Mouse (Mus musculus) B cell, adult 2 months (primary cell): Measurements from ENCODE around the gene Ncam2.
"Not testable (repeated sequence)": the region's sequence is repeated elsewhere in the genome, so short reads cannot be mapped to it uniquely, and the experiment has no call there.

Experiments
- DNase-seq, 2 experiments: peaks; one replicate each; pipeline ENCODE4 v3.0.0; 2022

Gene Ncam2

DNA sequence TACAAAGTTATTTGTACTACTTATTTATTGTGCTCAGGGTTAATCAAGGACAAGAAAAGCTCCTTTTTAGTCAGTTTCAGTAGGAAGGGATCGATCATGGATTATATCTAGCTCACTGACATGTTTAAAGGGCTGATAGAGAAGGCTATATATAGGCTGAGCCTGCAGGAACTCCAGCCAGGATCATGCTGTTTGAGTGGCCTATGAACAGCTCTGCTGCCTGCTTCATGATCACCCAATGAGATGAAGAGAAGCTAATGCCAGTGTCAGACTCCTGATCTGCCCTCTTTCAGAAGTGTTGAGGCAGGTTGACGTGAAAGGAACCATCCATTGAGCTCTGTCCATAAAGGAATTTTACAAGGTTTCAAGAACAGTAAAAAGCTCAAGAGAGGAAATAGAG is 103.3 kb downstream of the Ncam2 start:
- no peak for DNase-seq

DNA sequence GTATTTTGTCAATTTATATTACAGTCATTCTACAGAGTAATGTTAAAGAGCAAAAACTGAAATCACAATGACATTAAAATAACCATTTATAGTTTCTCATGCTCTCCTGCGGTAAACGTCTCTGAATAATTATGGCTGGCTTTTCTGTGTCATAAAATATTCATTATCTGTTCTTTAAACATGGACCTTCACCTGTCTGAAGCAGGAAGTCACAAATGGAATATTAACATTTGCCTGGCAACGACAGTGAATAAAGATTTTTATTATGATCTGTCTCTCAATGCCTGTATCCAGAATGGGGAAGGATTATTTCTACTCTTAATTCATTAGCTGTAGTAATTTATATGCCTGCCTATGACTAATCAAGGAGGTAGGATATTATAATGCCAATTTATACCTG is 108.7 kb downstream of the Ncam2 start:
- no peak for DNase-seq

DNA sequence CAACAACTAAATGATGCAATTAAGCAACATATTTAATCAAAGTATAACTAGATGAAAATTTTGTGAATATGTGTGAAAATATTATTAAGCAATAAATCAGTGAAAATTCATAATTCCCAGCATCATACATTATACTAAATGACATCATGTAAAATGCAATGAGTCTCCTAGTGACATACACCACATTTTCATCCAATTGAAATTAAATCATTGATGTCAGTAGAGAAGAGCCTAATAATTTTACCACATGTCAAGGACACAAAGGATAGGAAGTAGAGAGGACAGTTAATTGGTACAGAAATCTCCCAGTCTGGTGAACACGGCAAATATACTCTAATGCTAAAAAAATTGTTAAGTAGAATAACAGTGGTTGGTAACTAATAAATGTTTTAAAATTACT is 118.5 kb downstream of the Ncam2 start:
- DNase-seq: no peak

DNA sequence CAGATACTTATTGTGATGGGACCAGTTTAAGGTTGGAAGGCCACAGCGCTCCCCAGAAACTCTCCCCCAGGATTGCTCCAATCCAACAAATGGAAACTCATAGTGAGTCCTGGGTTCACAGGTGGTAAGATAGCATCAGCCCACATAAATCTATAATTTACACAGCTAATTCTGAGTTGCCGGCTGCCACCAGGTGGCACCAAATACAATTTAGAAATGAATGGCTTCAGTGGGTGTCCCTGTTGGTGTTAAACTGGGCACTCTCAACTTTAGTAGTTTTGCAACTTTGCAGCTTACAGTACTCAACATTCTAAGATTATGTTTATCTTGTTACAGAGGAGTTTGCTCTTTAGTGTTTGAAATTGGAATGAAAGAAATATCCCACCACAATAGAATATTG is 130.0 kb downstream of the Ncam2 start:
- no peak for DNase-seq

DNA sequence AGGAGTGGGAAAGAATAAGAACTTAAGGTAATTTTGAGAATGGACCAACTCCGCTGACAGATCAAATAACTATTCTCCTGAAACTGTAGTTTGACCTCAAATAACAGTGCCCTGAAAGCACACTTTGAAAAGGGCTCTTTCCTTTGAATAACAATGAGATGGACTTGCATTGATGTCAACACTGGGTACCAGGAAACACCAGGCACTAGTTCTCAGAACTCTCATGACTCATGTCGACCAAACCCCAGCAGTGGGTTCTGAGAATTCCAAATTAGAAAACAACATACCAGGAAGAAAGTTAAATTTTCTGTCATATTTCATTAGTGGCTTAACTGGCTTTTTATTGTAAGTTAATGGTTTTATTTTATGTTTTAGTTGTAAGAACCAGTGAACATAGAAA is 165.4 kb downstream of the Ncam2 start:
- no peak for DNase-seq

DNA sequence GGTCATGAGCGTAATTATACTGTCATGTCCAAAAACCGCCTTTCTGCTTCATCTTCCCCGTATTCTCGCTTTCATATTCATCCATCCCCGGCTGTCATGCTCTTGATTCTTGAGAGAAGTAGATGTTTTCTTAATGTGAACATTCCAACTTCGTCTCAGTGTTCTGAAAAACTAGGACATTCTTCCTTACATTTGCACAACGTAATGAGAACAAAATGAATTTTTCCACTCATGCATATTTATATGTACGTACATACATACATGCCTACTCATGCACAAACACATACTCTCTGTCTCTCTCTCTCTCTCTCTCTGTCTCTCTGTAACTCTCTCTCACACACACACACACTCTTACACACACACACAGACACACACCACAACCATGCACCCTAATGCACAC is 173.7 kb downstream of the Ncam2 start:
- no peak for DNase-seq

DNA sequence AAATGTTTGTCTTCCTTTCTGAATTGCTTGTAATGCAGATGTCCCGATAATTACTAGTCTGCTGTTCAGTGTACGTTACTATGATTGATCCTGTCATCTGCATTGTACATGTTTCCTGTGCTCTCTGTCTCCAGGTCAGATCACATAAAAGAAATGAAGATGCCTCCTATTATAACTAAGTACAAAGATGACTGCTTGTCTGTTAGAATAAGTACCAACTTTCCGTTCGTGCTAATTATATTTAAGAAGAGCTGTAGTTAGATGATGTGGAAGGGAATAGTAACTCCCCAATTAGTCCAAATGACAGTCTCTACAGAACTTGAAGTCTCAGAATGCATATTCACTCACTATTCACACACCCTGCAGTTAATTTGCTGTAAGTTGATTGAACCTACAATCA is 179.9 kb downstream of the Ncam2 start:
- no peak for DNase-seq

DNA sequence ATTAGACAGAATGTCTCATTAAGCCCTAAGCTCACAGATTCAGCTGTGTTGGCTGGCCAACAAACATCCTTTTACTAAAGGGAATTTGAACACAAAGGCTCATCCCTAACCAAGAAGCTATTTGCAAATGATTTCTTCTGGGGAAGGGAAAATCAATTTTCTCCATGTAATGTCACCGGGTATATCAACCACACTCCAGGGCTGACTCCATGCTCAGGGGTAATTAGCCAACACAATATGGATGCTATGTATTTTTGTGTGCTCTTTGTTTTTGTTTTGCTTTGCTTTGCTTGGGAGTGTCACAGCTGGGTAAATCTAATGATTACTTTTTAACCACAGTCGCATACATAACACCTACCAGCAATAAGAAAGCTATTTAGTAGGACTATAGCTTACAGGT is 188.1 kb downstream of the Ncam2 start:
- DNase-seq: no peak

DNA sequence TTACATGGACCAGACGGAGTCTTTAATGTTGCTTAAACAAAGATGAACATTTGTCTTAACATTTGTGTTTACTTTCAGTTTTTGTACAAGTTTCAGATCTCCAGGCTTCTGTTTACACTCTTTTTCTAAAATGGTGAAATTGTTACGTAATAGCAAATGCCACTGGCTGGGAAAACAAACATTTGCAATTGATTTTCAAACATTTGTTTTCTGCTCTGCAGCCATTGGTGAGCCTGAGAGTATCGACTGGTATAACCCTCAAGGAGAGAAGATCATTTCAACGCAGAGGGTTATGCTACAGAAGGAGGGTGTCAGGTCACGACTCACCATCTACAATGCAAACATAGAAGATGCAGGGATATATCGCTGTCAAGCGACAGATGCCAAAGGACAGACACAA is 234.1 kb downstream of the Ncam2 start:
- no peak for DNase-seq

DNA sequence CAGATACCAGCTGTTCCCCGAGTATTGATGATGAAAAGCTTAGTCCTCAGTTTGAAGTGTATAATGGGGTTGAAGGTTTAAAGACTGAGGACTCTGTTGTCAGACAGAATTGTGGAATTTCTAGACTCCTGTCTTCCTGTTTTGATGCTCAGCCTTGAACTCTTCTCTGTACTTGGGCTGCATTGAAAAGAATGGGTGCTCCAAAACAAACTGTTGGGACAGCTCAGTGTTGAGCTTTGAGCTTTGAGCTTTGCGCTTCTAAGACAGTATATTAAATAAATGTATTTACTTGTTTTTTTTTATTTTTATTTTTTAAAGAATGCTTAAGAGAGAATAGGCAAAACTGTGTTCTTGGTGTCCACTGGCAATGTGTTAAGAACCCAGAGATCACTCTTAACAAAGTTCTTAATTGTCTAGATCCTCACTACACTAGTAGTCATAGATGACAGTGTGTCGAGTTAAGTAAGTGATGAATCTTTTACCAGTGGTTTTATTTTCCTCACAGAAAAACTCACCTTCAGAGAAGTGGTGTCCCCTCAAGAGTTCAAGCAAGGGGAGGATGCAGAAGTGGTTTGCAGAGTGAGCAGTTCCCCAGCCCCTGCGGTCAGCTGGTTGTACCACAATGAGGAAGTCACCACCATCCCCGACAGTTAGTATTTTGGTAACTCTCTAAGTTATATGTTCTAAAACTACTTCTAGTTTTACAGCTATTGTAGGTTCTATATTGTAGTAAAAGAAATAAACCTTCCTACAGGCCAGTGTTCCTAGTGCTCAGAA is 236.8 kb downstream of the Ncam2 start:
- DNase-seq: no peak

DNA sequence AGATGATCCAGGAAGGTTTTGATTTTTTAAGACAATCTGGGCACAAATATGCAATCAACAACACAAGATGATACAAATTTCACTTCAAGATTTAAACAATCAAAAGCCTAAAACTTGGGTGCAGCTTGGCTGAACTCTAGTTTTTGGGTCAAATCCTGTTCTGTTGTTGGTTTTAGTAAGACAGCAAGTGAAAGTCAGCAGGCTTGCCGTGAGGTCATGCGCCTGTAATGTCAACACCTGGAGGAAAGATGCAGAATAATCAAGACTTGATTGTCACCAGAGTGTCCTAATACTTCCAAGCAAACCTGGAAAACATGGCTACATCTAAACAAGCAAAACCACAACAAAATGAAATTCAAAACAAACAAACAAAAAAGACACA is 237.4 kb downstream of the Ncam2 start:
- no peak for DNase-seq

DNA sequence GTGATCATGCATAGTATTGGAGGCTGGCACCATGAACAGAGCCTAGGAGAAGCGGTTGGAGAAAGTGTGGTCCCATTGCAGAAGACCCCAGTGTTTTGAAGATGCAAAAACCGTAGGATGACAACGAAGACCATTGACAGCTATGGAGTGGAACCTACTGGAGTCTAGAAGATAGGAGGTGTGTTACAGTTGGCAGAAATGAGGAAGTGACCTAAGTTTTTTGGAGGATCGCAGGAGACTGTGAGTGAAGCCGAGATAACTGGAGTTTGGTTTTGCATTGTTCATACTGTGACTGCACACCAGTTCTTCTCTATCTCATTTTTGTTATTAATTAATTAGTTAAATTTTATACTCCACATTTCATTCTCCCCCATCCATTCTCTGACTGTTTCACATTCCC is 250.4 kb downstream of the Ncam2 start:
- no peak for DNase-seq

DNA sequence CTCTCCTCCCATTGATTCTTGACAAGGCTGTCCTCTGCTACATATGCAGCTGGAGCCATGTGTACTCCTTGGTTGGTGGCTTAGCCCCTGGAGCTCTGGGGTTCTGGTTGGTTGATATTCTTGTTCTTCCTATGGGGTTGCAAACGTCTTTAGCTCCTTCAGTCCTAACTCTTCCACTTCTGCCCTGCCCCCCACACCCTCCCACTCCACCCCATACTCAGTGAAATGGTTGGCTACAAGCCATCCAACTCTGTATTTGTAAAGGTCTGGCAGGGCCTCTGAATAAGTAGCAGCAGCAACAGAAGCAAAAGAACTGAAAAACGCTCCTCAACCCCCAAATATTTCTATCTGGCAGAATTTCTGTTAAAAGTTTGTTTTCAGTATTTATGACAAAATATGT is 252.5 kb downstream of the Ncam2 start:
- DNase-seq: no peak

DNA sequence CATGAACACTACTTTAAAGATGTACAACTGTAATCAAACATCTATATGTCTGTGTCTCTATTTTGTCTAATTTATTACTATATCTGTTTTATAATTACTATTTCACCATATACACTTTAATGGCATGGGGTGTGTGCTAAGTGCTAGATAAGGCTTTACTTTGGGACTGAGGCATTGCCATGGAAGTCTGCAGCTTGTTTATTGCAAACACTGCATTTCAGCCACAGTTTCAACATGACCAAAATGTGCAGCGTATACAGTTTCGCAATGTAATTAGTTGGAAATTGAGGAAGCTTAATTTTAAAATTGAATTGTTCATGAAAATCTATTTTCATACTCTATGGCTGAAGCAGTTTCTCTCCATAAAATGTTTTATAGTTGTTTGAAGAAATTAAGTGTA is 254.0 kb downstream of the Ncam2 start:
- no peak for DNase-seq

DNA sequence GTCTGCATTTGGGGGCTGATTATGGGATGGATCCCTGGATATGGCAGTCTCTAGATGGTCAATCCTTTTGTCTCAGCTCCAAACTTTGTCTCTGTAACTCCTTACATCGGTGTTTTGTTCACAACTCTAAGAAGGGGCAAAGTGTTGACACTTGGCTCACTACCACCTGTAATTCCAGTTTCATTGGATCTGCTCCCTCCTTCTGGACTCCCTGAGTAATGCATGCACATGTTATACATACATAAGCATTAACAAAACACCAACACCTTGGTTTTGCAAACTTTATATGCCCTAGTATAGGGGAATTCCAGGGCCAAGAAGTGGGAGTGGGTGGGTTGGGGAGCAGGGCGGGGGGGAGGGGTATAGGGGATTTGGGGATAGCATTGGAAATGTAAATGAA is 262.2 kb downstream of the Ncam2 start:
- DNase-seq: not testable (repeated sequence)

DNA sequence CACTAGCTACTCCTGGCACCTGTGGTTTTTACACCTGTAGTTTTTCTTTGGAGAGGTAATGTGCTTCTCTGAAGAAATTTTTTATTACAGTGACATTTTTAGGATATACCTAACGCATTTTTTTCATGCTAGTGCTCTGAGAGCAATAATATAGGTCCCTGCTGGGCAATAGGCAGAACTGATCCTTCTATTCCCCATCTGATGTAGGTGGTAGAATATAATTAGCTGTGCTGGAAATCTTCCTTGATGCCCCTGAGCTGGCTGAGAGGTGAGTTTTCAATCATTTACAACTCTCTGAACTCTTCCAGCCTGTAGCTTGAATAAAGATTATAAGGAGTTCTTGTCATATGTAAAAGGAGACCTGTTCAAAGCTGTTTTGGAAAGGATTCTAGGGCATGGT is 272.4 kb downstream of the Ncam2 start:
- no peak for DNase-seq

DNA sequence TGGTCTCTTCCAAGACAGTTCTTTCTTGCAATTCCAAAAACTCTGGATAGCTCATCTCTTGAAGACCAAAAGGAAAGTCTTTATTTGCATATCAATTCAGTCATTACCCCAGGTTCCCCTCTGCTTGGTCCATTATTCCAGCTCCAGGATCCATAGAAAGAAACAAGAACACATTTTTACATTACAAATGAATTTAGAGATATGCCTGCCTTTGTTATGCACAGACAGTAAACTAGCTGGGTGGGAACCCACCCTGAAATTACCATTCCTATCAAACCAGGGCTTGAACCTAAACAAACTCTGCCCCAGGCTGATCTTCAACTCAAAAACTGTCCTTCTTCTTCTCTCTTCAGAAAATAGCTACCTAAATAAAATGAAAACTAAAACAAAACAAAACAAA is 280.6 kb downstream of the Ncam2 start:
- no peak for DNase-seq

DNA sequence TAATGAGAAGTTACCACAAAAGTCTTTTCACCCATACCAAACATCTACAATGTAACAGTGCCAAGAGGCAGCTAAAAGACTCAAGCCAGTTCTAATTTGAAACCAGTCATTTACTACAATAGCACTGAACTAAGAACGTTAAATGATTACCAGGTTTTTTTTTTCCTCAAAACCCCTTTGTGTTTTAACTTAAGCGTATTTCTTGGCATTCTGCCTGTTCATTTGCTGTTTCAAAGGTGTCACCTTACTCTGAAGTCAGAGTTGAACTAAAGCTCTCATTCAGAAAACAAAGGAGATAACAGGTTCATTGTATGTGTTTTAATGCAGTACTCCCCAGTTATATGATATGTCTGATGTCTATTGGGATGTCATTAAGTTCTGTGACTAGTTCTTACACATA is 295.6 kb downstream of the Ncam2 start:
- DNase-seq: no peak

DNA sequence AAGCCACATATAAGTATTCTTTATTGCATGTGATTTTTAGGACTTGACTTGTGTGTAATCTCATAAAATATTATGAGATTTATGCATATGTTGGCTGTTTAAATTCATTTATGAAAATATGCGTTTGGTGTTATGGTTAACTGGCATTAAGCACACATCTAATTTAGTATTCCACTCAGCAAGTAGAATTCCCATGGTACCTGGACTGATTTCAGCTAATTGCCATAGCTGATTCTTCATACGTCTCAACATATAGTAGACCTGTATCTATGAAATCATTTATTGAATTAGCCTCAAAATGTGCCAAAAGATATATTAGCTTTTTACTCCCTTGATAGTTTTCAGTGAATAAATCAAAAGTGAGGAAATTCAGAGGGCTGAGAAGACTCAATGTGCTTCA is 302.1 kb downstream of the Ncam2 start:
- DNase-seq: no peak

DNA sequence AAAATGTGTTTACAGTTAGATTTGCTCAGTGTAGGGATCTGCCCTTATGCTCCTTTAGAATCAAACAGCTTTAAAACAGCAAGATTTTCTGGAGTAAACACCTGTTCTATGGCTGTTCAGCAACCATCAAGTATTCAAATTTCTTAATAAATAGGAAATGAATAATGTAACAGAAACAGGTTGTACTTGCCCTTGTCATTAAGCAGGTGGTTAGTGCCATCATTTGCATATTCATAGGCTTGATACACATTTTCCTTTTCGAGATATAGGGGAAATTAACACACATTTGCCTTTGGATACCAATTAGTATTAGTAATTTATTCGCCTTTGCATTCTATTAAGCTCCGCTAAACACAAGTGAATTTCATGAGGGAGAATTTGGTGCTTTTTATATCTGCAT is 335.7 kb downstream of the Ncam2 start:
- DNase-seq: no peak

DNA sequence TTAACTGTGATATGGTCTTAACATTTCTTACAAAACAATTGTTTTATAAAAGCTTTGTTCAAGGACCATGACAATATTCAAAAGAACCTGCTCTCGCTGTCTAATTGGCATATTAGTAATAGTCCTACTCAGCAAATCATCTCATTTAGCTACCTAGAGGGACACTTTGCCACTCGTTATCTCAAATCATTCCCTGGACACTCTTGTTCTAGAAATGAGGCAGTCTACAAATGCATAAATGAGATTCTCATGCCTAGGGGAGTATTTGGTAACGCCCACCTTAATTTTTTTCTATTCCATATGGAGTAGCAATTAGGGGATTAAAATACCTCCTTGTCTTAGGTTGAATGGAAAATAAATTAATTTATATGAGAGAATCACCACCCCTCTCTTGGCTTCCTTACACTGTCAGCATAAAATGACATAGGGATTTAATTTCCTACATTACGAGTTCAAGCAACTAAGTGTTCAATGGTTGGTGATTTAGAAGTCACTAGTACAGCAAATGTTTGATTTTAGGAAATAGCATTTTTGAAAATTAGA is 387.1 kb downstream of the Ncam2 start:
- no peak for DNase-seq

DNA sequence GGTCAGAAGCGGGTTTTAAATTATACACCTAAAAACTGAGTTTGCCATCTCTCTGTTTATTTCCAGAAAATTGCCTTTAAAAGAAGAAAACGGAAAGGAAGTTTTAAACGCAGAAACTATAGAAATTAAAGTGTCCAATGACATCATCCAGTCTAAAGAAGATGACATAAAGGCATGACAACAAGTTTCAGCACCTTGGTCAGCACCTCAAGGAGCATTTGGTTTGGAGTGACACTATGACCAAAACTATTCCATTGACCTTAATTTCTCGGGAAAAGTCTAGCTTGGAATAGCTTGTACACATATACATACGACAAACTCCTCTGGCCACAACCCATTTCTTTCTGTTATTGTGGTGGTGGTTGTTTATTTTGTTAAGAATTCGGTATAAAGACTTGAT is 422.8 kb downstream of the Ncam2 start:
- no peak for DNase-seq

DNA sequence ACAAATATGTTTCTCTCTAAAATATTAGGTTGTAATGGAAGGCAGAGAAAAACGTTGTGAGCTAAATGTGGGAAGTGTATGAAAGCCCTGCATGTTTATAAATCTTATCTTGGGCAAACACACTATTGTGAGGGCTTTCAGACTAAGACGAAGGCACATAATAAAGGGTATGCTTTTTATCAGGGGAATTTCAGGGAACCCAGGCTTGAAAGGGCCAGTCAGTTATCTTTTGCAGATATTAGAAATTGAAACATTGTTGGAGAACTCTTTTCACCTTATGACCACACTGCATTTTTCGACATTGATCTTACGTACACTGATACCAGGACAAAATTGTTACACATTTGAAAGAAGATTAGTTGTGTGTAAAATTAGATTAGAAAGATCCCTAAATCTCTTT is 423.3 kb downstream of the Ncam2 start:
- no peak for DNase-seq

DNA sequence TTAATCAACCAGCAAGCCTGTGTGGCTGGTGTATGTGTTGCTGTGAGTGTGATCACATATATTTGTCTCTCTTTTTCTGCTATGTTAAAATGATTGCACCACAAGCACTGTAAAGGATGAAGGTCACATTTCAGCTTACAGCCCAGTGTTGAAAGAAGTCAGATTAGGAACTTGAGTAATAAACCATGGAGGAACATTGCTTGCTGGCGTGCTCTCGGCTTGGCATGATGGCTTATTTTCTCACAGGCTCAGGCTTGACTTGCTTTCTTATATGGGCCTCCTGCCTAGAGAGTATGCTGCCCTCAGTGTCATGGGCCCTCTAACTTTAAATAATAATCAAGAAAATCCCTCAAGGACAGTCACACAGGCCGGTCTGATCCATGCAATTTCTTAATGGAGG is 449.8 kb downstream of the Ncam2 start:
- DNase-seq: no peak

DNA sequence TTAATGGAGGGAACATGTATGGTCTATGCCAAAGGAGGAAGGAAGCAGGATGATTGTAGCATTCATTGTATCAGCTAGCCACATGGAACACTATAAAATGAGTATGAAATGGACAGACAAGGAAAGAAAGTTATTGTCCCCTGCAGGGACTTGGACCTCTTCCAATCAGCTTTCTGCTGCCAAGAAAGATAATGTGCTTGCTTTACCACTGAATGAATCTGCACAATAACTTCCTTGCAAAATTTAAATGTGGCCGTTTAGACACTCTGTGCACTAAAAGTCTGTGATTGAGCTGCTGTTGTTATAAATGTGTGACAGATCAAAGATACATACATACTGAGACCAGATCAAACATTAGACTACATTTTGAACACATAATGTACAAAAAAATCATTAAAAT is 451.1 kb downstream of the Ncam2 start:
- no peak for DNase-seq
